Mouse (Mus musculus) thymus, adult 2 months (tissue): ENCODE measurements around the gene Exoc6b.

Experiments
- CTCF ChIP-seq: fragments of 200-500 bp; IDR thresholded peaks from 2 replicates; pipeline ENCODE4 v1.5.1; 2012; ENCODE audit warnings: mild to moderate bottlenecking, control low read depth, low read length, moderate library complexity, borderline replicate concordance; ENCODE audit not compliant: control insufficient read depth, poor library complexity, insufficient read depth; ENCODE audit errors: extremely low read depth
- POLR2A ChIP-seq: fragments of 200-500 bp; IDR thresholded peaks from 2 replicates; pipeline ENCODE4 v1.6.1; 2012; ENCODE audit warnings: mild to moderate bottlenecking, low read length, control low read depth, moderate library complexity; ENCODE audit not compliant: control insufficient read depth, poor library complexity, insufficient read depth; ENCODE audit errors: extremely low read depth

GRCm38 (mm10) chr6:84699579-84699978 lies 369.7 kb downstream of the Exoc6b start:
- TF ChIP-seq POLR2A (no peak), CTCF (no peak)
